Mouse (Mus musculus): ENCODE measurements around the gene Yars. TPM values are rescaled to one million over a fixed set of nuclear protein-coding genes. Genes with fewer than 3 reads are reported as not detected.
A peak's percentile ranks its signal among the peaks of the same experiment; 100 is the strongest.

Yars gene
- polyA plus RNA-seq, 1 experiment: not detected

- H3K4me3 ChIP-seq (ENCODE audit: insufficient read depth, low read depth, low read length): no peak overlapping the region
- TF ChIP-seq CTCF (IDR thresholded peaks at IDR 0.05; ENCODE audit: insufficient read depth, low read depth, low read length) (no peak), POLR2A (IDR thresholded peaks at IDR 0.05; ENCODE audit: insufficient read depth, low read depth, low read length) (no peak)
- H3K27ac ChIP-seq (ENCODE audit: insufficient read depth, low read depth, low read length): no peak overlapping the region
- H3K4me1 ChIP-seq (ENCODE audit: control insufficient read depth, insufficient read depth, low read length): peaks cover 12% of the 10 kb centered on the region
- 80% methylated on average over 12 of the region's 12 CpGs for WGBS
Observed at GRCm38 (mm10) chr4:129231594-129232450, 42.3 kb downstream of the Yars start.

DNA sequence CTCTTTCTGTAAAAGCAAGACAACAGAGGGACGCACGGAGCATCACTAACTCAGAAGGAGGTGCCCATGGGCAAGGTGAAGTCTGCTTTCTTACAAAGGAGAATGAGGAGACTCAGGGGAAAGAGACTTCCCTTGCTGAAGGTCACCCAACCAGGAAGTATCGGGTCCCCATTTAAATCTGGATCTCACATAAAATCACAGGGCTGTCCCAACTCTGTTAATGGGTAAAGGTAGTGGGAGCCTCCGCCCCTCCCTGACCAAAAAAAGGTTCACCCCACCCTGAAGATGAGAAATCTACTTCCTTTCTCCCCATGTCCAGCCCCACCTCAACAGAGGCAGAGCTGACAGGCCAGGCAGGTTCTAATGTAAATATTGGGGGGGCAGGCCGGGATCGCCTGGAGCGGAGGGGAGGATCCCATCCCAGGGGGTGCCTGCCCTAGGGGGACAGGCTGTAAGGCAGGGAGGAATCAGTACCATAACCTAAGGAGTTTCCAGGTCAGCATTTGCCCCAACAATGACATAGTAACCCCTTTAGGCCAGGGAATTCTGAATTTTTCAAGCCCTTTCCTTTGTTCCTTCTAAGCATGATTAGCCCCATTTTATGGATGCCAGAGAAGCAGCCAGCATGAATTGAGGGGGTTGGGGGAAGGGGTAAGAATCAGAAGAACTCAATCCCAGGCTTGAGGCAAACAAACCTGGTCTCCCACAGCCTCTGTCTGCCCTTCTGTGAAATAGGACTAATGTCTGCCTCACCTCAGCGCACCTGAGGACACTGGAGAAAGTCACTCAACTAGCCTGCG lies 43.2 kb downstream of the Yars start:
- WGBS: 92% methylated on average over 9 of the region's 9 CpGs
- TF ChIP-seq POLR2A (IDR thresholded peaks at IDR 0.05; ENCODE audit: insufficient read depth, low read depth, low read length): no peak
- no peak for TF ChIP-seq CTCF (IDR thresholded peaks at IDR 0.05; ENCODE audit: insufficient read depth, low read depth, low read length)
- no peak overlapping the region for H3K4me3 ChIP-seq (ENCODE audit: insufficient read depth, low read depth, low read length)
- H3K27ac ChIP-seq (ENCODE audit: insufficient read depth, low read depth, low read length): no peak overlapping the region
- H3K4me1 ChIP-seq (ENCODE audit: control insufficient read depth, insufficient read depth, low read length): peaks cover 13% of the 10 kb centered on the region

DNA sequence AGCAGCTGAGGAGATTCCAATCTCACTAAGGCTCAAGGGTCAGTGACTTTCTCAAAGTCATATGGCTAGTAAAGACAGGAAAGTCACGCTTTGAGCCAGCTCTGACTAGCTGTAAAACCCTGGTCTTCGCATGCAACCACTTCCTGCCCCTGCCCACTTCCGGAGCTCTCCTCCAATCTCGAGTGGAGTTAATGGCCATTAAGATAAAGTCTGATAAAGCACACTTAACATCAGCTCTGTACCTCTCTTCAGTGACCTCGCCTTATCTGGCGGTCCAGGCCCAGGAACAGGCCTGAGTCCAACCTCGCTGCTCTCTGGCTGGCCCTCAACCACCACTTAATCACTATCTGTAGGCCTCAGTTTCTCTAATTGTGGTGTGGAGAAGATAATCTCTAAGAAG lies 44.9 kb downstream of the Yars start:
- H3K4me1 ChIP-seq (ENCODE audit: control insufficient read depth, insufficient read depth, low read length): peaks cover 24% of the 10 kb centered on the region
- no peak for TF ChIP-seq POLR2A (IDR thresholded peaks at IDR 0.05; ENCODE audit: insufficient read depth, low read depth, low read length)
- no peak for TF ChIP-seq CTCF (IDR thresholded peaks at IDR 0.05; ENCODE audit: insufficient read depth, low read depth, low read length)
- no peak overlapping the region for H3K27ac ChIP-seq (ENCODE audit: insufficient read depth, low read depth, low read length)
- 91% methylated on average over 7 of the region's 7 CpGs for WGBS
- no peak overlapping the region for H3K4me3 ChIP-seq (ENCODE audit: insufficient read depth, low read depth, low read length)

GRCm38 (mm10) chr4:129235147-129235546 lies 45.6 kb downstream of the Yars start:
- no peak for TF ChIP-seq CTCF (IDR thresholded peaks at IDR 0.05; ENCODE audit: insufficient read depth, low read depth, low read length)
- no peak for TF ChIP-seq POLR2A (IDR thresholded peaks at IDR 0.05; ENCODE audit: insufficient read depth, low read depth, low read length)
- H3K27ac ChIP-seq (ENCODE audit: insufficient read depth, low read depth, low read length): no peak overlapping the region
- 93% methylated on average over 3 of the region's 3 CpGs for whole genome bisulfite sequencing
- peaks cover 24% of the 10 kb centered on the region for H3K4me1 ChIP-seq (ENCODE audit: control insufficient read depth, insufficient read depth, low read length)
- H3K4me3 ChIP-seq (ENCODE audit: insufficient read depth, low read depth, low read length): no peak overlapping the region

- Histone ChIP-seq H3K4me3 (ENCODE audit: insufficient read depth, low read depth, low read length) (no peak overlapping the region), H3K27ac (ENCODE audit: insufficient read depth, low read depth, low read length) (no peak overlapping the region), H3K4me1 (ENCODE audit: control insufficient read depth, insufficient read depth, low read length) (peaks cover 24% of the 10 kb centered on the region)
- TF ChIP-seq POLR2A (IDR thresholded peaks at IDR 0.05; ENCODE audit: insufficient read depth, low read depth, low read length): no peak
- no peak for TF ChIP-seq CTCF (IDR thresholded peaks at IDR 0.05; ENCODE audit: insufficient read depth, low read depth, low read length)
- WGBS: 92% methylated on average over 8 of the region's 8 CpGs
Observed at GRCm38 (mm10) chr4:129236236-129236813, 46.8 kb downstream of the Yars start.

DNA sequence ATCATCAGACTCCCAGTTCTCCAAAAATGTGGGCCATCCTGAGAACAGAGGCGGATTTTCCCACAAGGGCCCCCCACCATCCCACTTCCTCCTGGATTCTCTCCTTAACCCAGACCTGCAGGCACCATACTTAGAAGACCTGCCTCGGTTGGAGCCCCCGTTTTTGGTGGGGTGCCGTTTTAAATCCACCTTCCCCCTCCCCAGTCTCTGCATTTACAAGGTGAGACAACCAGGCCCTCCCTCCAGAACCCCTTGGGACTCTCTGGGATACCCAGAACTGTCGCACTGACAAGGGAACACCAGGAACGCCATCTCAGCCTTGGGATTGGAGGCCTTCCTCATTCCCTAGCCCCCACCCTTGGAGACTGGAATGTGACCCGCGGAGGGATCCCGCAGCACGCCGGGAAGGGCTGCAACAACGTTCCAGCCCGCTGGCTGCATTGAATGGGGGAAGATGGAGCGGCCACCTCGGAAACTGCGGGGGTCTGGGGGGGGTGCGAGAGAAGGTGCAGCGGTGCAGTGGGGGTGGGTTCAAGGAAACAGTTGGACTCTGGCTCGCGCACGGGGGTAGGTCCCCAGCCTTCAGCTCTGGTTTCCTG lies 48.4 kb downstream of the Yars start:
- Histone ChIP-seq H3K27ac (ENCODE audit: insufficient read depth, low read depth, low read length) (no peak overlapping the region), H3K4me1 (ENCODE audit: control insufficient read depth, insufficient read depth, low read length) (peaks cover 28% of the 10 kb centered on the region), H3K4me3 (ENCODE audit: insufficient read depth, low read depth, low read length) (no peak overlapping the region)
- TF ChIP-seq CTCF (IDR thresholded peaks at IDR 0.05; ENCODE audit: insufficient read depth, low read depth, low read length) (no peak), POLR2A (IDR thresholded peaks at IDR 0.05; ENCODE audit: insufficient read depth, low read depth, low read length) (no peak)
- 30% methylated on average over 21 of the region's 21 CpGs for WGBS

DNA sequence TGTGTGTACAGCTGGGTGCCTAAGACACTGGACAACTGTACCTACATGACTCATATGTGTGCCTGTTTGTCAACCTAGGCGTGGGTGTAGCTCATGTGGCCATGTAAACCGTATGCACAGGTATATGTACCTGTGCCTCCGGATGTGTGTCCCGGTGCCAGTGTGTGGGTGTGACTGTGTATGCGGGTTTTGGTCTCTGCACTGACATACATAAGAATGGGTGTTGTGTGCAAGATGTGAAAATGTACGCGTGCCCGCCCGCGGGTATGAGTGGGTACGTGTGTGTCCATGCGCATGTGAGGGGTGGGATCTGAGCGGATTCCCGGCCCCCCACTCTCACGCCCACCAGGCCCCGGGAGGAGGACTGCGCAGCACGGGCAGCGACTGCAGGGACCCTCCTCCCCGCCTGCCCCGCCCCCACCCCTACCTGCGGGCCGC lies 49.0 kb downstream of the Yars start:
- WGBS: 3% methylated on average over 23 of the region's 23 CpGs
- no peak for TF ChIP-seq CTCF (IDR thresholded peaks at IDR 0.05; ENCODE audit: insufficient read depth, low read depth, low read length)
- no peak for TF ChIP-seq POLR2A (IDR thresholded peaks at IDR 0.05; ENCODE audit: insufficient read depth, low read depth, low read length)
- Histone ChIP-seq H3K4me1 (ENCODE audit: control insufficient read depth, insufficient read depth, low read length) (peaks cover 28% of the 10 kb centered on the region), H3K4me3 (ENCODE audit: insufficient read depth, low read depth, low read length) (peak overlapping the region; percentile 49), H3K27ac (ENCODE audit: insufficient read depth, low read depth, low read length) (no peak overlapping the region)

DNA sequence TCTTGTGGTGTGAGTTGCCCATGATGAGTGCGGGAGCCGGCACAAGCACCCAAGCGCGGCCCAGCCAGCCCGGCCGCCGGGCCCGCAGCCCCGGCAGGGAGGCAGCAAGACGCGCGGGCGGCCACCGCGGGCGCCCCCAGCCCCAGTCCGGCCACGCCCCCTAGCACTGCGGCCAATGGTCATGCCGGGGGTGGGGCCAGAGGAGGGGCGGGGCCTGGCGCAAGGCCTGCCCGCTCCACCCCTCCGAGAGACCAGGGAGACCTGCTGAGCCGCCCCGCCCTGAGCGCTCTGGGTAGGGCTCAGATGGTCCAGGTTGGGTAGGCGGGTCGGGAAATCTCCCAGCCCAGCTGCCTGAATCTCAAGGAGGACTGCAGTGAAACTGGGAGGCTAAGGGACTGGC lies 49.5 kb downstream of the Yars start:
- H3K27ac ChIP-seq (ENCODE audit: insufficient read depth, low read depth, low read length): no peak overlapping the region
- 2% methylated on average over 29 of the region's 29 CpGs for WGBS
- peak overlapping the region; percentile 49 for H3K4me3 ChIP-seq (ENCODE audit: insufficient read depth, low read depth, low read length)
- no peak for TF ChIP-seq CTCF (IDR thresholded peaks at IDR 0.05; ENCODE audit: insufficient read depth, low read depth, low read length)
- no peak for TF ChIP-seq POLR2A (IDR thresholded peaks at IDR 0.05; ENCODE audit: insufficient read depth, low read depth, low read length)
- H3K4me1 ChIP-seq (ENCODE audit: control insufficient read depth, insufficient read depth, low read length): peaks cover 28% of the 10 kb centered on the region
